Mouse (Mus musculus) neural tube, embryonic 13.5 days (tissue): Measurements from ENCODE around the gene Hspa14. TPM values are rescaled to one million over a fixed set of nuclear protein-coding genes. Genes with fewer than 3 reads are reported as not detected.

Experiments
- ATAC-seq: fragments of 200-750 bp; cut with Nextera tagmentation; 2 replicates; pipeline ENCODE4 v1.8.0; 2017; ENCODE audit warnings: low read depth, mild to moderate bottlenecking, moderate TSS enrichment, moderate library complexity
- H3K27ac ChIP-seq: fragments of 300-500 bp; sonication (generic); replicated peaks from 2 replicates; pipeline ENCODE4 v1.5.1; 2015; ENCODE audit warnings: moderate library complexity, mild to moderate bottlenecking, inconsistent platforms
- H3K27me3 ChIP-seq: fragments of 300-500 bp; sonication (generic); 2 replicates; pipeline ENCODE4 v1.6.1; 2015; ENCODE audit warnings: mild to moderate bottlenecking, inconsistent platforms
- H3K36me3 ChIP-seq: fragments of 300-500 bp; sonication (generic); 2 replicates; pipeline ENCODE4 v1.6.1; 2015; ENCODE audit warnings: mild to moderate bottlenecking, inconsistent platforms
- H3K4me1 ChIP-seq: fragments of 300-500 bp; sonication (generic); replicated peaks from 2 replicates; pipeline ENCODE4 v1.6.1; 2015; ENCODE audit warnings: inconsistent platforms
- H3K4me2 ChIP-seq: fragments of 300-500 bp; sonication (generic); 2 replicates; pipeline ENCODE4 v1.6.1; 2015; ENCODE audit warnings: inconsistent platforms, mild to moderate bottlenecking, moderate library complexity
- H3K4me3 ChIP-seq: fragments of 300-500 bp; sonication (generic); 2 replicates; pipeline ENCODE4 v1.5.1; 2015; ENCODE audit warnings: mild to moderate bottlenecking, inconsistent platforms
- H3K9ac ChIP-seq: fragments of 300-500 bp; sonication (generic); 2 replicates; pipeline ENCODE4 v1.6.1; 2015; ENCODE audit warnings: moderate library complexity, mild to moderate bottlenecking, inconsistent platforms
- H3K9me3 ChIP-seq: fragments of 300-500 bp; sonication (generic); 2 replicates; pipeline ENCODE4 v1.6.1; 2016; ENCODE audit warnings: inconsistent platforms
- whole genome bisulfite sequencing: fragments of 180-500 bp; shearing (Covaris S2); methylation state at CpG from one replicate; pipeline ENCODE4 v1.1.7; 2015; 5-methylcytosine and 5-hydroxymethylcytosine counted together
- polyA plus RNA-seq: library from polyadenylated mRNA; unstranded; fragments of >200 nt; fragmentation: Nextera tagmentation; extraction: Ambion mirVana; gene quantifications from 2 replicates; pipeline ENCODE4 v1.2.1, GENCODE M21; 2015

Gene Hspa14
- polyA plus RNA-seq, 1 experiment from 2014 or later = 63.1 TPM

DNA sequence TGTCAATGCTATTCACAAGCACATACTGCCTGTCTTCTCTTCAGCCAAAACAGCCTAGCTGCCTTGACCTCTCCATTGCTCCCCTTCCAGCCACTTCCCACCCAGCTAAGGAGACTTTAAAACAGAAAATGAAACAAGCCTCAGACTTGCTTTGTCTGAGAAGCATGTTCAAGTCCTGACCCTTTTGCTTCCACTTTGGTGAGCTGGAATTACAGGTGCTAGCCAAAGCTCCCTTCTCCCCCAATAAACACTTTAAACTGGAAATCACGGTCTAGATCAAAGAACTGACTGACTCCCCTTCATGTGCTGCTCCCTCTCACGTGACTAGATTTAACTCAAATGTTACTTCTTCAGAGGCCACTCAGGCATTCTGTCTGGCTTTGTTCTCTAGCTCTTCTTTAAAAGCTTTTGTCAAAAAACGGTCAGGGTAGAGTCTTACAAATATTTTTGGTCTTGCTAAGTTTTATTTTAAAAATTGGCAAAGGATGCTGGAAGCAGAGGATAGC lies 36.8 kb downstream of the Hspa14 start:
- Histone ChIP-seq H3K27ac (no peak overlapping the region), H3K9ac (no peak overlapping the region; the same call in 1 of the 2 replicates), H3K27me3 (no peaks in the 10 kb centered on the region), H3K4me1 (peaks cover 20% of the 10 kb centered on the region), H3K4me3 (peak overlapping the region; percentile 96; the same call in 1 of the 2 replicates), H3K4me2 (peak overlapping the region; percentile 77), H3K9me3 (no peaks in the 10 kb centered on the region), H3K36me3 (no peaks in the 10 kb centered on the region)
- ATAC-seq = no peak
- 52% methylated on average over 3 of the region's 3 CpGs for WGBS

DNA sequence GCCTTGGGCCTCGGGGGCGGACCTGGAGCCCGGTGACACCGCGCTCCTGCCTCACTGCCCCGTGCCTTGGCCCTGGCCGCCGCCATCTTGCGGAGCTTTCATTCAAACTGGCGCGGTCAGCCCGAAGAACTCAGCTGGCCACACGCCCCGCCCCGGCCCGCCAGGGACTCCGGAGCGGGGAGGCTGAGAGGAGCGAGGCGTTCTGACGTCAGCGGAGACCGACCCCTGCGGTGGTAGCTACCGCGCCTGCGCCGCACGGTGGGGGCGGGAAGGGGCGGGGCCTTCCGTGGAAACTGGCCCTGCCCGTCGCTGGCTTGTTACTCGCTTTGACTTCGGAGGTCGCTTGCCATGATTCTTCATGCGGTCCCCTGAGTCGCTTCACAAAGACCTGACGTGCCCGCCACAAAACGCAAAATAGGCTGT lies 37.7 kb downstream of the Hspa14 start, which contains the start of gene Suv39h2:
Gene Suv39h2 (minus strand): TSS at position 171 of the 423 bp plus-strand sequence.
- peak within 1 kb of the TSS; percentile 77 for H3K4me2 ChIP-seq
- H3K4me1 ChIP-seq = peaks cover 20% of the 10 kb centered on the region
- H3K4me3 ChIP-seq = peak within 1 kb of the TSS; percentile 96
- H3K27me3 ChIP-seq = no peaks in the 10 kb centered on the region
- WGBS = 0% methylated on average over 29 of the region's 42 CpGs
- H3K9me3 ChIP-seq = no peaks in the 10 kb centered on the region
- ATAC-seq = peak; percentile 97
- H3K36me3 ChIP-seq = no peaks in the 10 kb centered on the region
- peak within 1 kb of the TSS; percentile 81 for H3K9ac ChIP-seq
- peak within 1 kb of the TSS; percentile 91 for H3K27ac ChIP-seq

DNA sequence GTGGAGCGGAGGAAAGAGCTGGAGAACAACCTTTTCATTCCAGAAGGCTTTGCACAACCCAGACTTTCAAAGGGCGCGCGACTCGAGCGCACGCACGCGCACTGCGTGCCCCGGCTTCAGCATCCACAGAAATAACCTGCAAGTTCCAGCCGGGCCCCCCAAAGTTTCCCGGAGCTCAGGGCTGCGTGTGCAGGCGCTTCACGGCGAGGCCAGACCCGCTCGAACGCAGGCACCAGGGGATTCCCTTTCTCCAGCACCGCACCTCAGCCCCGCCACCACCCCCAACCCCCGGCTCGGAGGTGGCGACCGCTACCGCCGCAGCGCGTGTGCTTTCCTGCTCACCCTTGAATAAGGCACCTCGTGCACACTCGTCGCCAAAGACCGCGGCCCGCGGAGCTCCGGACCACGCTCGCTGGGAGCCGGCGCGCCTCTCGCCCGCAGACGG lies 38.2 kb downstream of the Hspa14 start:
- Histone ChIP-seq H3K9me3 (no peaks in the 10 kb centered on the region), H3K27ac (peak overlapping the region; percentile 91), H3K4me1 (peaks cover 20% of the 10 kb centered on the region), H3K4me3 (peak overlapping the region; percentile 96), H3K27me3 (no peaks in the 10 kb centered on the region), H3K9ac (peak overlapping the region; percentile 81), H3K4me2 (peak overlapping the region; percentile 77), H3K36me3 (no peaks in the 10 kb centered on the region)
- WGBS = under 1% methylated on average over 46 of the region's 46 CpGs
- ATAC-seq = peak; percentile 89

DNA sequence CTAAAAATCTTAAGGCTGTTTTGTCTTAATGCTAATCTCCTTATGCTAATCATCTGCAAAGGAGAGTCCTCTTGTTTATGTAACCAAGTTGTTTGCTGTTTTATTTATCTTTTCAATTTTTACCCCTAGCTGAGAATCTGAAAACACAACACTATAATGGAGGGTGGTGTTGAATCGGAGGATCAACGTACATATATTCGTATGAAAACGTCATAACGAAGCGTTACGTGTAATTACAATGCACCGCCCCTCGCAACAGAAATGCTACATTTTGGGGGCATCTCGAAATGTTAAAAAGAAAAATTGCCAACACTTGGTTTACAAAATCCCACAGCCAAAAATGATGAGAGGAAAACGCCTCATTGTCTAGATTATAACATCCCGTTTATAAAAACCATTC lies 38.7 kb downstream of the Hspa14 start:
- WGBS = under 1% methylated on average over 12 of the region's 12 CpGs
- Histone ChIP-seq H3K36me3 (no peaks in the 10 kb centered on the region), H3K9me3 (no peaks in the 10 kb centered on the region), H3K27me3 (no peaks in the 10 kb centered on the region), H3K4me3 (peak overlapping the region; percentile 96), H3K4me1 (peaks cover 20% of the 10 kb centered on the region), H3K27ac (peak overlapping the region; percentile 91; the same call in 1 of the 2 replicates), H3K4me2 (peak overlapping the region; percentile 77), H3K9ac (peak overlapping the region; percentile 81)
- ATAC-seq = no peak

DNA sequence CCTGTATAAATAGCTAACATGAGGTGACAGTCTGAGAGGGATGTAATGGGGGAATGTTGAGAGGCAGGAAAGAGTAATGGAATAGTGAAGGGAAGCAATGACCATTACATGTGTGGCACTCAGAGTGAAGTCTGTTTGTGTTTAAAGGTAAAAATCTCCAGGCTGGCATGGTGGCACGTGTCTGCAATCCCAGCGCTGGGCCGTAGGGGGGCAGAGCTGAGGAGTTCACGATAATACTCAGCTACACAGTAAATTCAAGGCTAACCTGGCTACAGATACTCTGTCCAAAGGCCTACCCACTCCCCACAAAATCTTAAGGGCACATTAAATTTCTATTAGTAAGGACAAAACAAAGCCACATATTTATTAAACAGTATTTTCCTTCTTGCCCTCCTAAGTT lies 56.0 kb downstream of the Hspa14 start:
- WGBS = 84% methylated on average over 4 of the region's 4 CpGs
- H3K4me3 ChIP-seq = no peak overlapping the region
- no peak overlapping the region for H3K9ac ChIP-seq
- H3K4me2 ChIP-seq = no peak overlapping the region
- no peaks in the 10 kb centered on the region for H3K9me3 ChIP-seq
- ATAC-seq = no peak
- no peaks in the 10 kb centered on the region for H3K4me1 ChIP-seq
- H3K36me3 ChIP-seq = peaks cover 71% of the 10 kb centered on the region
- no peaks in the 10 kb centered on the region for H3K27me3 ChIP-seq
- H3K27ac ChIP-seq = no peak overlapping the region

DNA sequence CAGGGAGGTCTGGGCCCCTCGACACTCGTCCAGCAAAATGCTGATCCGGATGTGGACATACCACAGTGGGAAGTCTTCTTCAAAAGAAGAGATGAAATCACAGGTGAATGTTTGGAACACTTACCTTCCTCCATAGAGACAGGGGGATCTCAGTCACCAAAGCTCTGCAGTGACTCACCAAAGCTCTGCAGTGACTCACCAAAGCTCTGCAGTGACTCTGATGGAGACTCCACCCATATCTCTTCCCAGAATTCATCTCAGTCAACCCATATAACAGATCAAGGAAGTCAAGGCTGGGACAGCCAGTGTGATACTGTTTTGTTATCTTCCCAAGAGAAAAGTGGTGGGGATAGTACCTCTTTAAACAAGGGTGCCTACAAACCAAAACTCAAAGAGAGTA lies 59.5 kb downstream of the Hspa14 start:
- Histone ChIP-seq H3K36me3 (peaks cover 73% of the 10 kb centered on the region), H3K4me3 (no peak overlapping the region), H3K4me1 (no peaks in the 10 kb centered on the region), H3K27ac (no peak overlapping the region), H3K9me3 (no peaks in the 10 kb centered on the region), H3K27me3 (no peaks in the 10 kb centered on the region), H3K4me2 (no peak overlapping the region), H3K9ac (no peak overlapping the region)
- no peak for ATAC-seq
- 93% methylated on average over 3 of the region's 3 CpGs for WGBS

DNA sequence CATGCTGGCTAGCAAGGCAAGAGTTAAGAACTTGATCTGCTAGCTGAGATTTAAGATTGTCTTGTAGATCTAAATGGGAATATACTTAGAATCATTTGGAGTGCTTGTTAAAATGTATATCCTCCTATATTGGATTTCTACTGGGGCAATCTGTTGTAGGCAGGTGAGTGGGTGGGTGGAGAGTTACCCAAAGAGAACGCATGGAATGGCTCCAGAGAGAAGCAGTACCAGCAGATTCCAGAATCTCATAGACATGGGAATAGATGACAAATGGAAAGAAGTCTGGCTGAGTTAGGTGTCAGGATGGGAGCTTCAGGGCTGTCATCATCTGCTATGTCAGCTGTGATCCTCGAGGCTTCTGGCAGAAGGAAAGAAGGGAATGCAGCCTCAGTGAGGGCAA lies 63.2 kb downstream of the Hspa14 start:
- H3K9ac ChIP-seq = no peak overlapping the region
- H3K9me3 ChIP-seq = no peaks in the 10 kb centered on the region
- H3K4me3 ChIP-seq = no peak overlapping the region
- H3K36me3 ChIP-seq = peaks cover 82% of the 10 kb centered on the region
- H3K4me2 ChIP-seq = no peak overlapping the region
- no peak for ATAC-seq
- no peak overlapping the region for H3K27ac ChIP-seq
- H3K4me1 ChIP-seq = no peaks in the 10 kb centered on the region
- no peaks in the 10 kb centered on the region for H3K27me3 ChIP-seq
- 84% methylated on average over 2 of the region's 2 CpGs for WGBS

DNA sequence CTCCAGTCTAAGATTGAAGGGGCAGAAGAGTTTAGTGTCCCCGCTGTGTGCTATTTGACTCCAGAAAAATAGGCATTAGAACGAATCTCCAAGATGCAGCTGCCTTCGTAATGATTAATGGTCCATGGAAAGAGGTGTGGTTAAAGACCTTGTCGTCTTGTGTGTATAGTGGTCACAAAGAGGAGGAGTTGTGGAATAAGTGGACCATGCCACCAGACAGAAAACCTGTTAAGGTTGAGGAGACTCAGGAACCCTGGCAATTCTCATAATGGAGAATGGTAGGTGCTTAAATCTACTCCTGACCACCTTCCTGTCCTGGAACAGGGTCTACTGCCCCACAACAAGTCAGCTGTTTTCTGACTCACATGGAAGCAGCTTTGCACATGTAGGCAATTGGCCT lies 66.6 kb downstream of the Hspa14 start:
- Histone ChIP-seq H3K4me1 (no peaks in the 10 kb centered on the region), H3K27ac (no peak overlapping the region), H3K4me2 (no peak overlapping the region), H3K27me3 (no peaks in the 10 kb centered on the region), H3K9ac (no peak overlapping the region), H3K9me3 (no peaks in the 10 kb centered on the region), H3K36me3 (peaks cover 83% of the 10 kb centered on the region), H3K4me3 (no peak overlapping the region)
- WGBS = 71% methylated on average over 4 of the region's 4 CpGs
- no peak for ATAC-seq

DNA sequence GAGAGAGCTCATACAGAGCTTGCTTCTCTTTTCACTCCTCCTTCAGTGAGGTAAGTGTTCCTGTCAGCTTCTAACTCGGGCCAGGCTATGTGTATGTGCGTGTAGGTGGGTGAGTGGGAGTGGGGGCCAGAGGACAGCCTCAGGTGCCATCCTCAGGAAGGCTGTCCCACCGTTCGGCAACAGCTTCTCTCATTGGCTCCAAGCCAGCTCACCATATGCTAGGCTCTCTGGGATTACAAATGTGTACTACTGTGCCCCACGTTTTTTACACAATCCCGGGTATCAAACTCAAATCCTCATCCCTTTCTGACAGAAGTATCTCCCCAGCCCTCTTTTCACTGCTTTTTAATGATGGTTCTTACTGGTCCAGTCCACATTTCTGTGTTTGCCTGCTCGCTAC lies 68.4 kb downstream of the Hspa14 start:
- no peaks in the 10 kb centered on the region for H3K27me3 ChIP-seq
- H3K4me1 ChIP-seq = no peaks in the 10 kb centered on the region
- 77% methylated on average over 7 of the region's 7 CpGs for WGBS
- no peak overlapping the region for H3K4me3 ChIP-seq
- H3K9ac ChIP-seq = no peak overlapping the region
- ATAC-seq = no peak
- peaks cover 75% of the 10 kb centered on the region for H3K36me3 ChIP-seq
- no peak overlapping the region for H3K27ac ChIP-seq
- no peak overlapping the region for H3K4me2 ChIP-seq
- H3K9me3 ChIP-seq = no peaks in the 10 kb centered on the region

Other genes starting within 250 kb of the Hspa14 start
- gene Nmt2, start 228.6 kb downstream of the Hspa14 start, polyA plus RNA-seq = 79.6 and 80.8 TPM in 2 replicates
- gene Rpp38, start 180.2 kb downstream of the Hspa14 start, polyA plus RNA-seq = 11.3 and 12.2 TPM in 2 replicates
- 1.3 and 2.3 TPM in 2 replicates for gene Acbd7, start 176.6 kb downstream of the Hspa14 start, polyA plus RNA-seq
- gene Olah, start 115.6 kb downstream of the Hspa14 start, polyA plus RNA-seq = not detected in 2 replicates
- 1.1 and 2.2 TPM in 2 replicates for gene Meig1, start 90.2 kb downstream of the Hspa14 start, polyA plus RNA-seq
- 7.3 and 9.9 TPM in 2 replicates for gene Dclre1c, start 88.7 kb downstream of the Hspa14 start, polyA plus RNA-seq
- gene Suv39h2, start 37.8 kb downstream of the Hspa14 start, polyA plus RNA-seq = 10.4 and 12.8 TPM in 2 replicates
- 8.1 and 8.2 TPM in 2 replicates for gene Gm45902, start within 50 bp of the Hspa14 start, polyA plus RNA-seq
- gene Cdnf, start 216 bp upstream of the Hspa14 start, polyA plus RNA-seq = 0.10 and 0.69 TPM in 2 replicates
- 38.3 and 42.7 TPM in 2 replicates for gene Fam107b, start 57.7 kb upstream of the Hspa14 start, polyA plus RNA-seq